Mouse (Mus musculus): ENCODE measurements around the gene Meaf6. TPM values are rescaled to one million over a fixed set of nuclear protein-coding genes. Genes with fewer than 3 reads are reported as not detected.

Meaf6 gene
- polyA plus RNA-seq, 1 experiment from 2014 or later, result 64.1 TPM

DNA sequence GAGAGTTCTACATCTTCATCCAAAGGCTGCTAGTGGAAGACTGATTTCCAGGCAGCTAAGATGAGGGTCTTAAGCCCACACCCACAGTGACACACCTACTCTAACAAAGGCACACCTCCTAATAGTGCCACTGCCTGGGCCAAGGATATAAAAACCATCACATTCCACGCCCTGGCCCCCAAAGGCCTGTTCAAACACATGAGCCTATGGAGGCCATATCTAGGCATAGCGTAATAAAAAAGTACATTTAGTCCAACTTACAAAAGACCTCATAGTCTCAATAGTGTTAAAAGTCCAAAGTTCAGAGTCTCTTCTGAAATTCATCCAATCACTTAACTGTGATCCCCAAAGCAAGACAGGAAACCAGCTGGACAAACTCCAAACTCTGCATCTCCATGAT is 6.2 kb upstream of the Meaf6 start:
- Histone ChIP-seq H3K4me3 (replicated peaks) (no peak overlapping the region), H3K4me2 (no peak overlapping the region), H3K36me3 (peaks cover 35% of the 10 kb centered on the region), H3K9me3 (replicated peaks) (no peaks in the 10 kb centered on the region), H3K27ac (no peak overlapping the region), H3K27me3 (no peaks in the 10 kb centered on the region), H3K4me1 (peaks cover 3% of the 10 kb centered on the region; the same call in 1 of the 2 replicates), H3K9ac (no peak overlapping the region)
- no peak for ATAC-seq (replicated peaks; ENCODE audit: low FRiP score)
- WGBS, result 90% methylated on average over 2 of the region's 2 CpGs

DNA sequence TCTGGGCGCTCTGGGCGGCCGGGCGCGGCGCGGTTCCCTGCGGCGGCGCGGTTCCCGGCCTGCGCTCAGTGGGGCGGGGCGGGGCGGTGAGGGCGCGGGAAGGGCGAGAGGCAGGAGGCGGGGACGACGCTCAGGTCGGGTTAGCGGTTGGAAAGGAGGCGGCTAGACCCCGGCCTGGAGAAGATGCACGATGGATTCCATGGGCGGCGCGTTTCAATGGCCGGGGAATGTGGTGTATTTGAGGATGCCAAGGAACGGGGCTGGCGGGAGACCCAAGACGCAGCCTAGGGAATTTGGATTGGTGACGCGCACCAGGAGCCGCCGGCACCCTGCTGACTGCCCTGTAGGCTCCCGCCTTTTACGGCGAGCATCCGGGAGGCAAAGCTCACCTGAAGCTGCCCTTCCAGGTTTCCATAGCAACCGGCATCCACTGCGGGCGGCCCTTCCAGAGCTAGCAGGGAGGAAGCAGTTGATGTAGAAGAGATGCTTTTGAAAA is 460 bp downstream of the Meaf6 start:
- Histone ChIP-seq H3K27ac (peak overlapping the region; percentile 99), H3K9me3 (replicated peaks) (no peaks in the 10 kb centered on the region), H3K4me2 (peak overlapping the region; percentile 83), H3K4me1 (peaks cover 22% of the 10 kb centered on the region), H3K27me3 (no peaks in the 10 kb centered on the region), H3K4me3 (replicated peaks) (peak overlapping the region; percentile 92), H3K9ac (peak overlapping the region; percentile 92), H3K36me3 (peaks cover 41% of the 10 kb centered on the region)
- WGBS, result under 1% methylated on average over 45 of the region's 45 CpGs
- ATAC-seq (replicated peaks; ENCODE audit: low FRiP score), result peak; percentile 96

DNA sequence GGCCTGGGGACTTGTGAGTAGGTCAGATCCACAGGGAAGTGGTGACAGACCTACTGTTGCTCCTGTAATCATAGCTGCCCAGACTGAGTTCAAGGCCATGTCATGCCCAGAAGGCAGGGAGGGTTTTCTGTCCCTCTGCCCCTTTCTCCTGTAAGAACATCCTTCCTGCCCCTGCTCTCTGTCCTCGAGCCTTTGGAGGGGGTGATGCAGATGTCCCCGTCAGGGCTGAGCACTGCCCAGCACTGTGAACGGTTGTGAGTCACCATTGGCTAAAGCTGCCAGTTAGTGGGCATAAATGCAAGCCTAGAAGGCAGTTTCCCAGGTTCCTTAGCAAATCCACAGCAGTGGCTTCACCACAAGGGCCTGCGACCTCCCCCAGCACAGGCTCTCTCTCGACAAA is 8.1 kb downstream of the Meaf6 start:
- Histone ChIP-seq H3K4me2 (no peak overlapping the region), H3K4me1 (no peaks in the 10 kb centered on the region), H3K9me3 (replicated peaks) (no peaks in the 10 kb centered on the region), H3K4me3 (replicated peaks) (no peak overlapping the region), H3K36me3 (peaks cover 61% of the 10 kb centered on the region), H3K9ac (no peak overlapping the region), H3K27me3 (no peaks in the 10 kb centered on the region), H3K27ac (no peak overlapping the region)
- ATAC-seq (replicated peaks; ENCODE audit: low FRiP score), result no peak
- 88% methylated on average over 5 of the region's 5 CpGs for WGBS

DNA sequence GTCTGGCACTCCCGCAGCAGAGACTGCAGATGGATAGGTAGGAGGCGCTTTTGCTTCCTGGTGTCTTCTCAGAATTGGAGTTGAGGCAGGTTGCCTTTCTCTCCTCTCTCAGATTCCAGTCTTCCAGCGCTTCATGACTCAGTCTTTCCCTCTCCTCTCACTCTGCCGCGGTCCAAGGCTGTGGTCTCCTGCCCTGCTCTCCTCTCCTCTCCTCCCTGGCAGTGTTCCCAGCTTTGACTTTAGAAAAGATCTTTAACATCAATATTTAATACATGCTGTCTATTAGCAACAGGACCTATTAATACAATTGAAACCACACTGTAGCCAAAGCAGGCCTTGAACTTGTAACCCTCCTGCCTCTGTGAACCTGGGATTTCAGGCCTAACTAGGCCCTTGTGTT is 11.1 kb downstream of the Meaf6 start:
- no peak overlapping the region for H3K4me3 ChIP-seq (replicated peaks)
- no peak overlapping the region for H3K27ac ChIP-seq
- ATAC-seq (replicated peaks; ENCODE audit: low FRiP score), result no peak
- 91% methylated on average over 5 of the region's 5 CpGs for WGBS
- no peak overlapping the region for H3K9ac ChIP-seq
- peaks cover 30% of the 10 kb centered on the region for H3K36me3 ChIP-seq
- no peaks in the 10 kb centered on the region for H3K4me1 ChIP-seq
- H3K4me2 ChIP-seq, result no peak overlapping the region
- H3K27me3 ChIP-seq, result no peaks in the 10 kb centered on the region
- no peaks in the 10 kb centered on the region for H3K9me3 ChIP-seq (replicated peaks)

DNA sequence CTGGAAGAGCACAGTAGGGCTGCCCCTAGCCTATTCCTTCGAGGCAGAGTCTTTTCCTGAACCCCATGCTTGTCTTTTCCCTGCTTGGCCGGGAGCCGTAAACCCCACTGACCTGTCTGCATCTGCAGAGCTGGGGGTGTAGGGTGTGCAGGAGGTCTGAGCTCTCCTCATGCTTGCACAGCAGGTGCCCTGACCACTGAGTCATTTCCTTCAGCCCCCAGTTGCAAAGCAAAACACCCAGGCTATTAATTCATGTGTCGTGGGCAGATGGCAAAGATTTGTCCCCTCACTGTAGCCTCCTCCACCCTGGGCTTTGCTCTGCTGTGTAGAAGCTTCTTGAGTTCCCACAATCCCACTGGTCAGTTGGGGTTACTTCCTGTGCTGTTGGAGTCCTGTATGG is 12.5 kb downstream of the Meaf6 start:
- no peaks in the 10 kb centered on the region for H3K4me1 ChIP-seq
- peaks cover 23% of the 10 kb centered on the region for H3K36me3 ChIP-seq
- H3K9ac ChIP-seq, result no peak overlapping the region
- no peak overlapping the region for H3K27ac ChIP-seq
- 40% methylated on average over 4 of the region's 4 CpGs for WGBS
- no peaks in the 10 kb centered on the region for H3K27me3 ChIP-seq
- no peaks in the 10 kb centered on the region for H3K9me3 ChIP-seq (replicated peaks)
- ATAC-seq (replicated peaks; ENCODE audit: low FRiP score), result no peak
- H3K4me2 ChIP-seq, result no peak overlapping the region
- no peak overlapping the region for H3K4me3 ChIP-seq (replicated peaks)

DNA sequence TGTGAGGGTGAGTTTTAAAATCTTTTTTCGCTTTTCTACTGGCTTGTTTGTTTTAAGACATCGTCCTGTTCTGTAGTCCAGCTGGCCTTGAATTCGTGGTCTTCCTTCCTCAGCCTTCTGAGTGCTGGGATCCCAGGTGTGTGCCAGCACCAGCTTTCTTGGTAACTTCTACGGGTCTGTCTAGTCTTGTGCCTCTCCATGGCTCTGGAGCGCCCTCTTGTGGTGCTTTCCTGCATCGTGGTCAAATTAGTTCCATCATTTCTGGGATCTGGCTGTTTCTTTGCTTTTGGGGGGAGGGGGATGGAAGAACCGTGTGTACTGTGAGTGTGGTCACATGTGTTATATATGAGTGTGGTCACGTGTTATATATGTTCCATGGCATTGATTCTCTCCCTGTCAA is 14.5 kb downstream of the Meaf6 start:
- H3K4me3 ChIP-seq (replicated peaks), result no peak overlapping the region
- peak; percentile 49; the same call in 1 of the 2 replicates for ATAC-seq (replicated peaks; ENCODE audit: low FRiP score)
- H3K9me3 ChIP-seq (replicated peaks), result no peaks in the 10 kb centered on the region
- no peak overlapping the region for H3K4me2 ChIP-seq
- H3K27ac ChIP-seq, result no peak overlapping the region
- WGBS, result 8% methylated on average over 8 of the region's 8 CpGs
- no peak overlapping the region for H3K9ac ChIP-seq
- peaks cover 24% of the 10 kb centered on the region for H3K36me3 ChIP-seq
- no peaks in the 10 kb centered on the region for H3K27me3 ChIP-seq
- no peaks in the 10 kb centered on the region for H3K4me1 ChIP-seq

DNA sequence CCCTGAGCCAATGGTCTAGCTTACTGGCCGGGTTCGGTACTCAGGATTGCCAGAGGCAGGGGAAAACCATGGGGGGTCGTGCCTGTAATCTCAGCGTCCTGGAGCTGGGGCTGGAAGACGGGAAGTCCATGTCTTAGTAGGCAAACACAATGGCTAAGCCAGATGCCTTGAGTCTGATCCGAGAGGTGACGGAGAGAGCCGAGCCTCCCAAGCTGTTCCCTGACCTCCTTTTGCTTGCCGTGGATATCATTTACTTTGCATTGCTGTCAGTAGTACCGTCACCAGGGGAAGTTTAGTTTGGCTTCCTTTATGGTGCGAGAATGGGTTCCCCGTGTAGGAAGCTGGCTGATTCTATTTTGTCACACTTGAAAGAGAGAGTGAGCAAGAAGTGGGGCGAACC is 16.4 kb downstream of the Meaf6 start:
- no peak overlapping the region for H3K4me2 ChIP-seq
- no peak overlapping the region for H3K4me3 ChIP-seq (replicated peaks)
- no peak overlapping the region for H3K9ac ChIP-seq
- H3K4me1 ChIP-seq, result no peaks in the 10 kb centered on the region
- H3K36me3 ChIP-seq, result peaks cover 37% of the 10 kb centered on the region
- ATAC-seq (replicated peaks; ENCODE audit: low FRiP score), result no peak
- H3K9me3 ChIP-seq (replicated peaks), result no peaks in the 10 kb centered on the region
- no peaks in the 10 kb centered on the region for H3K27me3 ChIP-seq
- H3K27ac ChIP-seq, result no peak overlapping the region
- WGBS, result 80% methylated on average over 13 of the region's 13 CpGs

DNA sequence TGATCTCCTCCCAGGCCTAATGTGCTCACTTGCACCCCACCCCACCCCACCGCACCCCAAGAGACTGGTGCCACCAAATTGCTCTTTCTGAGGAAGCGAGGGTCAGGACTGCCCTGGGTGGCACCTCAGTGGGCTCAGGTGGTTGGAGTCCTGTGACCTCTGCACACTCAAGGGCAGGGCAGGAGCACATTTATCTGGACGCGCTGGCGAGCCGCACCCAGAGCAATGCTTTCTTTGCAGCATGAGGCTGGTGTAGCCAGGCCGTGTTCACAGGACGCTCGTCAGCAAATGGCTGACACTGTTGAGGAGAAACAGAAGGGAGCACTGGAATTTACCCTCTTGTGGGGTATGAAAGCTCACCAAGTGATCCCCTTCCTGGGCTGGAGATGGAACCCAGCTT is 20.4 kb downstream of the Meaf6 start:
- no peak overlapping the region for H3K4me3 ChIP-seq (replicated peaks)
- no peak overlapping the region for H3K4me2 ChIP-seq
- no peak for ATAC-seq (replicated peaks; ENCODE audit: low FRiP score)
- no peak overlapping the region for H3K9ac ChIP-seq
- peaks cover 60% of the 10 kb centered on the region for H3K36me3 ChIP-seq
- no peak overlapping the region for H3K27ac ChIP-seq
- H3K27me3 ChIP-seq, result no peaks in the 10 kb centered on the region
- no peaks in the 10 kb centered on the region for H3K9me3 ChIP-seq (replicated peaks)
- no peaks in the 10 kb centered on the region for H3K4me1 ChIP-seq
- WGBS, result 89% methylated on average over 9 of the region's 9 CpGs

DNA sequence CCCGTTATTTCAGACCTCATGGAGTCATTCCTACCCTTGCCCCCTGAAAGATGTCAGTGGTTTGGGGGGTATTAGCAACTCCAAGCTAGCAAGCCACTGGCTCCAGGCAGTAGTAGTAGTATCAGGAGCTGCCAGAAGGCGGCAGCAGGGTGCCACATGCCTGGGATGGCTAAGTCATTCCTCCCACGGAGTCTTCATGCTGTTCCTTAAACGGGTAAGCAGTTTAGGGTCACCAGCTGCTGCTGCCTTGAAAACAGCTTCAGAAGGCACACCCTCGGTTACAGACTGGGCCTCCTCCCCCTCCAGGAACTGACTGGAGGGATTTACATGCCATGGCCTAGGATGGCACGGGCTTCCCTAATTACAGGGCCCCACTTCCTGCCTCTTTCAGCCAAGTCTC is 29.7 kb downstream of the Meaf6 start:
- WGBS, result 5% methylated on average over 6 of the region's 6 CpGs
- peaks cover 22% of the 10 kb centered on the region for H3K4me1 ChIP-seq
- no peaks in the 10 kb centered on the region for H3K9me3 ChIP-seq (replicated peaks)
- H3K36me3 ChIP-seq, result peaks cover 23% of the 10 kb centered on the region
- no peak overlapping the region for H3K4me3 ChIP-seq (replicated peaks)
- peak; percentile 56 for ATAC-seq (replicated peaks; ENCODE audit: low FRiP score)
- H3K9ac ChIP-seq, result no peak overlapping the region
- H3K4me2 ChIP-seq, result no peak overlapping the region
- peak overlapping the region; percentile 79 for H3K27ac ChIP-seq
- H3K27me3 ChIP-seq, result no peaks in the 10 kb centered on the region

DNA sequence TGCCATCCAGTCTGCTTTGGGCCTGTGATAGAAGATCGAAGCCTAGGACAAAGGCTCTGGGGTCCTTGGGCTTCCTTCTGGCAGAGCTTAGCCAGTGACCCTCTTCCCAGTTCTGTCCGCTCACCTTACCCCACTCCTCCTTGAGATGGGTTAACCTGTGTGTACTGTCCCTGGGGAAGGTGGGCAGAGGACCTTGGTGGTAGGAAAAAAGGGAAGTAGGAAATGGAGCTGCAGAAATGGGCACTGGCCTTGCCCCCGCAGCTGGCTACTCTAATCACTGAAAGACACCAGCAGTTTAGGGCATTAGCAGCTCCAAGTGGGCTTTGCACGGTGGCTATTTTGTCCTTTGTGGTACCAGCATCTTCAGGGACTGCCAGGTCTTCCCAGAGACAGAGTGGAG is 30.1 kb downstream of the Meaf6 start:
- WGBS, result 64% methylated on average over 4 of the region's 4 CpGs
- Histone ChIP-seq H3K27ac (peak overlapping the region; percentile 79), H3K4me2 (no peak overlapping the region), H3K36me3 (peaks cover 19% of the 10 kb centered on the region), H3K9ac (no peak overlapping the region), H3K9me3 (replicated peaks) (no peaks in the 10 kb centered on the region), H3K27me3 (no peaks in the 10 kb centered on the region), H3K4me3 (replicated peaks) (no peak overlapping the region), H3K4me1 (peaks cover 22% of the 10 kb centered on the region)
- ATAC-seq (replicated peaks; ENCODE audit: low FRiP score), result no peak

DNA sequence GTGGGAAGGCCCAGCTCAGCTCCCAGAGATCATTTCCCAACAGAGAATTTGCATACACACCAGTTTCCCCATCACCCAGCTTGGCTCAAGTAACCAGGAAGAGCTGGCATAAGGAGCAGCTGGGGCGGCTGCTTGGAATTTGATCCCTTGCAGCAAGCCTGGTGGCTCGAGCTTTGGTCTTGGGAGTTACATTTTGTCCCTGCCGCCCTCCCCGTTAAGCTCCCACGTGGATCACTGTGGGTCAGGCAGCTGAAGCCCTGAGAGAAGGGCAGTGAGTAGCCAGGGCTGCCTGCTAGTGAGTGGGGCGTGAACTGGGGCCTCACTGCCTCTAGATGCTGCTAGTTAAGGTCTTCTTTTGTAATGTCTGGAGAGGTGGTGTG is 30.8 kb downstream of the Meaf6 start:
- 26% methylated on average over 6 of the region's 6 CpGs for WGBS
- Histone ChIP-seq H3K4me3 (replicated peaks) (no peak overlapping the region), H3K27ac (peak overlapping the region; percentile 79), H3K4me1 (peaks cover 22% of the 10 kb centered on the region), H3K9me3 (replicated peaks) (no peaks in the 10 kb centered on the region), H3K36me3 (peaks cover 14% of the 10 kb centered on the region), H3K4me2 (no peak overlapping the region), H3K9ac (no peak overlapping the region), H3K27me3 (no peaks in the 10 kb centered on the region)
- ATAC-seq (replicated peaks; ENCODE audit: low FRiP score), result no peak

DNA sequence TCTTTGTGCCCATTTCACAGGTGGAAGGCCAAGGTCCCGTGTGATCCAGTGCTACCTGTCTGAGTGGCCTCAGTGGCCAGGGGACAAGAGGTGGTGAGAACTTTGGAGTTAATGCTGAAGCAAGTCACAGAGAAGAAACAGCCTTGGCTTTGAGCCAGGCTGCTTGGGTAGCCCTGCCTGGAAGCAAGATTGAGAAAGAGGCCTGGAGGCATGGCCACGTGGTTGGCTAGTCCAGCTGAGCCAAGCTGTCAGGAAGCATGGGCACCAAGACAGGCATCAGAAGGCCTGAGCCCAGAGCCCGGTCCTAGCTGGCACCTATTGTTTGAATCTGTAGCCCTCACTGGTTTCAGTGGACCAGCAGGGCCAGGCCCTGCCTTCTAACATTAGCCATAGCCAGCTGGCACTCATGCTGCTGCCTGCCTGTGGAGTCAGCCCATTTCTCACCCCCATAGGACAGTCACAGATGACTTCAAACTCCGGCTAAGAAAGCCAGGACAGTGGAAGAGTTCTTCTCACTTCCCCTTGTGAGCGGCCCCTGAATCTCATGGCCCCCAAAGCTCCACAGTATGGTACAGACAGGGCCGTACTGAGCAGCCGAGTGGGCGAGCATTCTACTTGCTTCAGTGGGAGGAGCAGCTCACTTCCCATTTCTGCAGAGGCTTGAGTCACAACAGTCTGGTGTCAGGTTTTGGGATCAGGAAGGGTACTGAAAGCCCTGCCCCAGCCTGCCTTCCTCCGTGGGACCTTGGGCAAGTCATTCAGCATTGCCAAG is 31.3 kb downstream of the Meaf6 start:
- no peaks in the 10 kb centered on the region for H3K27me3 ChIP-seq
- WGBS, result 61% methylated on average over 9 of the region's 9 CpGs
- no peak for ATAC-seq (replicated peaks; ENCODE audit: low FRiP score)
- peaks cover 22% of the 10 kb centered on the region for H3K4me1 ChIP-seq
- peaks cover 13% of the 10 kb centered on the region; the same call in 1 of the 2 replicates for H3K36me3 ChIP-seq
- H3K9me3 ChIP-seq (replicated peaks), result no peaks in the 10 kb centered on the region
- H3K27ac ChIP-seq, result peak overlapping the region; percentile 79
- no peak overlapping the region for H3K4me3 ChIP-seq (replicated peaks)
- no peak overlapping the region for H3K4me2 ChIP-seq
- no peak overlapping the region for H3K9ac ChIP-seq

DNA sequence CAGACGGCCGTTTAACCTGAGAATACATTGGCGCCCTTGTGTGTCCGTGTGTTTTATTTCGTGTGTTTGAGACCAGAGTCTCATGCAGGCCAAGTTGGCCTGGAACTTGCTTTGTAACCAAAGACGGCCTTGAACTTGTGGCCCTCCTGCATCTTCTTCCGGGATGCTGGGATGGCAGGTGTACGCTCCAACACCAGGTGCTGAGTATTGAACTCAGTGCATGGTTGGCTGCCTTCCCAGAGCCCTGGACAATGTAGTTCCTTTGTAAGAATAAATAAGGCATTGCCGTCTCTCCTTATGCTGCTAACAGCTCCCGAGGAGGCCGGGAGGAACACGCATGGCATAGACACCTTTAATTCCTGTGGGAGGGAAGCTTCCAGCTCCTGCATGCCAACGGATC is 32.0 kb downstream of the Meaf6 start:
- Histone ChIP-seq H3K4me2 (no peak overlapping the region), H3K27me3 (no peaks in the 10 kb centered on the region), H3K27ac (no peak overlapping the region), H3K9me3 (replicated peaks) (no peaks in the 10 kb centered on the region), H3K4me1 (peaks cover 25% of the 10 kb centered on the region), H3K4me3 (replicated peaks) (no peak overlapping the region), H3K9ac (no peak overlapping the region), H3K36me3 (peaks cover 7% of the 10 kb centered on the region; the same call in 1 of the 2 replicates)
- WGBS, result 70% methylated on average over 13 of the region's 13 CpGs
- ATAC-seq (replicated peaks; ENCODE audit: low FRiP score), result no peak
